Mouse (Mus musculus): ENCODE measurements around the gene Narf. TPM values are rescaled to one million over a fixed set of nuclear protein-coding genes. Genes with fewer than 3 reads are reported as not detected.

Gene Narf
- polyA plus RNA-seq, 1 experiment from 2014 or later = 68.8 TPM

DNA sequence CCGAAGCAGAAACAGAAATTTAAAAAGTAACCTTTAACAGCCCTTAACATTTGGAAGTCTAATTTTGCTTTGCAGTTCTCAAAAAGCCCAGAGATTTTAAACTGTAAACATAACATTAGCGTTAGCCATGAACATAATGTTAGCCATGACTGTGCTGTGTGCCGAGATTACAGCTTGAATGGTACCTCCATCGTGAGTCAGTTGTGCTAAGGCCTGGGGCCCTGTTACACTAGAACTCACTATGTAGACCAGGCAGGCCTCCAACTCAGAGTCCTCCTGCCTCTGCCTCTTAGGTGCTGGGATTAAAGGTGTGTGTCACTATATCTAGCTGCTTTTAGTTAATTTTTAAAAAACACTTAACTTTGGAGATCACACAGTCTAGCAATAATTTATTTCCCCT lies 5.9 kb upstream of the Narf start:
- H3K9me3 ChIP-seq (ENCODE audit: control insufficient read depth, low read length) = no peaks in the 10 kb centered on the region
- DNase-seq (ENCODE audit: low spot score) (no peak), ATAC-seq (ENCODE audit: insufficient number of reproducible peaks, low FRiP score, low TSS enrichment, low read depth) (no peak)
- no peak overlapping the region for H3K9ac ChIP-seq (ENCODE audit: low read length)
- no peak overlapping the region for H3K4me3 ChIP-seq (ENCODE audit: low read depth, low read length)
- H3K36me3 ChIP-seq (ENCODE audit: control insufficient read depth, insufficient read depth, low read length) = no peaks in the 10 kb centered on the region
- whole genome bisulfite sequencing = 82% methylated on average over 4 of the region's 4 CpGs
- H3K27me3 ChIP-seq (ENCODE audit: control insufficient read depth, insufficient read depth, low read length) = no peaks in the 10 kb centered on the region
- no peak overlapping the region for H3K4me2 ChIP-seq (ENCODE audit: low read depth, severe bottlenecking)
- H3K4me1 ChIP-seq (ENCODE audit: control insufficient read depth, insufficient read depth, low read length) = peaks cover 6% of the 10 kb centered on the region; the same call in 1 of the 2 replicates
- no peak overlapping the region for H3K27ac ChIP-seq (replicated peaks; ENCODE audit: low read depth, low read length)

DNA sequence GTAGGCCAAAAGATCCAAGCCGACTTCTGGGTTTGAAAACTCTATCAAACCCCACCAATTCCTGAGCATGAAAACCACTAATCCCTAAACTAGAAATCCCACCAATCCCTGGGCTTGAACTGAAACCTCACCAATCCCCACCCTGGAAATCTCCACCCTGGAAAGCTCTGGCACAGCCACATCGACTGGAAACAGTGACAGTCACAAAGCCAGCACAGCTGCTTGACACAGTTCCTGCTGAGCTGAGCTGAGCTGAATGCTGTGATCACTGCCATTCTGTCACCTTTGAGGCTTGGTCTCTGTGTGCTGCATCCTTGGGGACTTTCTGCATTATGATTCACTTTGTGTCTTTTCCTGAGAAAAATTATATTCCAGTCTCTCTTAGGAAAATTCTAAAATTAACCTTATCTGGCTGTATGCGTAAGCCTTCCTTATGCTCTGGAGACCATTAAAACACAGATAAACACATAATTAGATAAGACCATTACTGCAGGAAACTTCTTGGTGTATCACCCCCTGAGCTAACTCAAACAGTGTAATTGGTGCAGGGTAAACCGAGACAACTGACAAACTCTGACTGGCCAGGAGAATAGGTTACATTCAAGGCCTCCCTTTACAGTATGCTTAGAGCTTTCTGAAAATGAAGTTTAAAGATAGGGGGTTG lies 5.3 kb upstream of the Narf start:
- no peak overlapping the region for H3K4me3 ChIP-seq (ENCODE audit: low read depth, low read length)
- DNase-seq (ENCODE audit: low spot score) = no peak
- peaks cover 6% of the 10 kb centered on the region; the same call in 1 of the 2 replicates for H3K4me1 ChIP-seq (ENCODE audit: control insufficient read depth, insufficient read depth, low read length)
- H3K9me3 ChIP-seq (ENCODE audit: control insufficient read depth, low read length) = no peaks in the 10 kb centered on the region
- no peaks in the 10 kb centered on the region for H3K36me3 ChIP-seq (ENCODE audit: control insufficient read depth, insufficient read depth, low read length)
- 65% methylated on average over 4 of the region's 4 CpGs for WGBS
- no peak for ATAC-seq (ENCODE audit: insufficient number of reproducible peaks, low FRiP score, low TSS enrichment, low read depth)
- no peak overlapping the region for H3K9ac ChIP-seq (ENCODE audit: low read length)
- no peak overlapping the region for H3K4me2 ChIP-seq (ENCODE audit: low read depth, severe bottlenecking)
- no peak overlapping the region for H3K27ac ChIP-seq (replicated peaks; ENCODE audit: low read depth, low read length)
- H3K27me3 ChIP-seq (ENCODE audit: control insufficient read depth, insufficient read depth, low read length) = no peaks in the 10 kb centered on the region

DNA sequence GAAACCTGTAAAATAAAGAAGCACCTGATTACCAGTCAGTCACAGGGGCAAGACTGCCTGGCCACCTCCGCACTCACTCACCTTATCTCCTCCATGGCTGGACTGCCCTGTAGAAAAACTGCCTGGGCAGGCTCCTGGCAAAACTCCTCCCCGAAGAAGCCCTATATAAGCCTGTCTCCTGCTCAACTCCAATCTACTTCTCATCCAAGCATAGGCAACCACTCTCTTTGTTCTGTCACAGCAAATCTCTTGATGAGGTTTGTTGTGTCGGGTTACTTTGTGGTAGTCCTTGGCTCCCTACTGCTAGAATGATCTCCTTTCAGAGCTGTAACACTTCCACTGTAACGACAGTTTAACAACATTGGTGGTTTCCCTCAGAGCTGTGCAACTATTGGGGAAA lies 4.3 kb upstream of the Narf start:
- Histone ChIP-seq H3K36me3 (ENCODE audit: control insufficient read depth, insufficient read depth, low read length) (no peaks in the 10 kb centered on the region), H3K9ac (ENCODE audit: low read length) (no peak overlapping the region), H3K27ac (replicated peaks; ENCODE audit: low read depth, low read length) (no peak overlapping the region), H3K4me1 (ENCODE audit: control insufficient read depth, insufficient read depth, low read length) (peaks cover 6% of the 10 kb centered on the region; the same call in 1 of the 2 replicates), H3K4me2 (ENCODE audit: low read depth, severe bottlenecking) (no peak overlapping the region), H3K9me3 (ENCODE audit: control insufficient read depth, low read length) (no peaks in the 10 kb centered on the region), H3K27me3 (ENCODE audit: control insufficient read depth, insufficient read depth, low read length) (no peaks in the 10 kb centered on the region), H3K4me3 (ENCODE audit: low read depth, low read length) (no peak overlapping the region)
- WGBS = 33% methylated on average over 4 of the region's 4 CpGs
- no peak for ATAC-seq (ENCODE audit: insufficient number of reproducible peaks, low FRiP score, low TSS enrichment, low read depth)
- DNase-seq (ENCODE audit: low spot score) = no peak

DNA sequence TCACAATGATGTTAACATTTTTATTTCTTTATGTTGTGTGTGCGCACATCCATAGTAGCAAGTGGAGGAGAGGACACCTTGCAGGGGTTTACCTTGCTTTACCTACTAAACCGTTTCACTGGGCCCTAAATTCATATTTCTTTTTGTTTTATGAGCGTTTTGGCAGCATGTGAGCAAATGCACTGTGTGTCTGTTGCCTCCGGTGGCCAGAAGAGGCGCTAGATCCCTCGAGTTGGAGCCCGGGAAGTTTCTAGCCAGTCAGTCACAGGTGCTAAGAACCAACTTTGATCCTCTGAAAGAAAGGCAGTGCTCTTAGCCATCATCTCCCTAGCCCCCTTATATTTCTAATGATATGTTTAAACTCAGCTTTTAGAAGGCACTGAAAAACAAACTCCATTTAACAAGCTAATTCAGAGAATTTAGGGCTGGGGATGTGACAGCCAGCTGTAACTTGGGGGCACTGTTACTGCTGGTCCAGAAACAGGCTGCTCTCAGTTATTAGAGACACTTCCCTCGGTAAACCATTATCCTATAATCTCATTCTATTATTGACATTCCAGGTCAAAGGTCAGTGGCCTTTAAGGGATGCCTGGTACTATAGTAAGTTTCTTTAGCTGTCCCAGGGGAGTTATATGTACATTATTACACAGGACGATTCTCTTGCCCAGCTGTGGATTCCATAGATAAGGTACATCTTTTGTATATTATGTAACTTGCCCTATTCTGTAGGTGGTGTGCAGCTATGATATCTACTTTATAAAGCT lies 1.4 kb upstream of the Narf start:
- 32% methylated on average over 9 of the region's 9 CpGs for WGBS
- Histone ChIP-seq H3K27ac (replicated peaks; ENCODE audit: low read depth, low read length) (peak overlapping the region; percentile 97; the same call in 1 of the 2 replicates), H3K9ac (ENCODE audit: low read length) (no peak overlapping the region), H3K27me3 (ENCODE audit: control insufficient read depth, insufficient read depth, low read length) (no peaks in the 10 kb centered on the region), H3K4me1 (ENCODE audit: control insufficient read depth, insufficient read depth, low read length) (0 out of 2 replicates have a peak, but pooled peaks cover 3% of the 10 kb centered on the region), H3K9me3 (ENCODE audit: control insufficient read depth, low read length) (no peaks in the 10 kb centered on the region), H3K36me3 (ENCODE audit: control insufficient read depth, insufficient read depth, low read length) (0 out of 2 replicates have a peak, but pooled peaks cover 2% of the 10 kb centered on the region), H3K4me2 (ENCODE audit: low read depth, severe bottlenecking) (peak overlapping the region; percentile 36; the same call in 1 of the 2 replicates), H3K4me3 (ENCODE audit: low read depth, low read length) (no peak overlapping the region)
- peak; percentile 52 for DNase-seq (ENCODE audit: low spot score)
- ATAC-seq (ENCODE audit: insufficient number of reproducible peaks, low FRiP score, low TSS enrichment, low read depth) = no peak

DNA sequence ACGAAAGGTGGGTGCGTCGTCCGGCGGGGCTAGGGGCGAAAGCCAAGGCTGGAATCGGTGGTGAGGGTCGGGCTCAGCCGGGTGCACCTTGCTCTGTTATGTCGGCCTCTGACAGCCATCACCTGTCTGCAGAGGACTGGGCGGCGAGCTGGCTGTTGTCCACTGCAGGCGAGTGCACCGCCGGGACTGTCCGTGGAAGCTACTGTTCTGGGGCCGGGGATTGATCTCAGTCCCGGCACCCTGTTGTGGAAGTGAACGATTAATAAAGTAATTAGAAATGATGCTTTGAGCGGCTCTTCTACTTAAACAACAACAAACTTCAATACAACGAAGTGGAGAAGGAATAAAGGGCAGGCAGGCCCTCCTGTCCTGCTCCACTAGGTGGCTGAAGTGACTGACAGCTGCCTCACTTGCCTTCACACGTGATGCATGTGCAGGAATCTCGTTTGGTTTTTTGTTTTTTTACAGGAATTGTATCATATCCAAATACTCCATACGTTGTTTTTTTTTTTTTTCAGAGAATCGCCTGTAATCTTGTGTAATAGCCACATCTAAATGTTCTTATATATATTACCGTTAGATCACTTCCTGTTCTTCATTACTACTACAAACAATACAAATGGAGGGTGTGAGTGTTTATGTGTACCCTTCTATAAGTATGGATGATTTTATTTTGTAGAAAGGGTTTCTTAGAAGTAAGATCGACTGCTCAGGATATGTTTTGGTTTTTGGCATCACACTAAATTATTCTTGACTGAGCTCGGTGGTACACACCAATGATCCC lies 484 bp downstream of the Narf start:
- H3K27me3 ChIP-seq (ENCODE audit: control insufficient read depth, insufficient read depth, low read length) = no peaks in the 10 kb centered on the region
- DNase-seq (ENCODE audit: low spot score) (no peak), ATAC-seq (ENCODE audit: insufficient number of reproducible peaks, low FRiP score, low TSS enrichment, low read depth) (peak; percentile 52; the same call in 1 of the 2 replicates)
- H3K36me3 ChIP-seq (ENCODE audit: control insufficient read depth, insufficient read depth, low read length) = peaks cover 5% of the 10 kb centered on the region; the same call in 1 of the 2 replicates
- WGBS = 6% methylated on average over 28 of the region's 28 CpGs
- peak overlapping the region; percentile 97 for H3K27ac ChIP-seq (replicated peaks; ENCODE audit: low read depth, low read length)
- 0 out of 2 replicates have a peak, but pooled peaks cover 3% of the 10 kb centered on the region for H3K4me1 ChIP-seq (ENCODE audit: control insufficient read depth, insufficient read depth, low read length)
- peak overlapping the region; percentile 72 for H3K9ac ChIP-seq (ENCODE audit: low read length)
- no peaks in the 10 kb centered on the region for H3K9me3 ChIP-seq (ENCODE audit: control insufficient read depth, low read length)
- H3K4me3 ChIP-seq (ENCODE audit: low read depth, low read length) = peak overlapping the region; percentile 72
- H3K4me2 ChIP-seq (ENCODE audit: low read depth, severe bottlenecking) = peak overlapping the region; percentile 47

DNA sequence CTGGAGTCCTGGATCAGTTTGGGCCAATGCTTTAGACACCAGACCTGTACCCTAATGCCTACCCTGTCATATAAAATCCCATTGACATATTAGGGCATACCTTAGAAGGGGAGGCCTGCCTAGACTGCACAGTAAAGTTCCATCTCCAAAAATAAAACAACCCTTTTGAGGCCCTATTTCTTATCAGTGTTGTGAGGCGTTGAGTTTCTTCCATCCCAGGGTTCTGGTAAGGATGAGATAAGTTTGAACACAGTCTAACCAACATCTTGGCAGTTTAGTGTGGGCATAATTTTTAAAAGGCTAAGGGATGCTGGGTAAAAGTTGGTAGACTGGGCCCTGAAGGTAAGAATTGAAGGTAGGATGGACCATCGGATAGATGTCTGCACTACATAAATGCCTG lies 2.6 kb downstream of the Narf start:
- H3K27me3 ChIP-seq (ENCODE audit: control insufficient read depth, insufficient read depth, low read length) = no peaks in the 10 kb centered on the region
- DNase-seq (ENCODE audit: low spot score) (no peak), ATAC-seq (ENCODE audit: insufficient number of reproducible peaks, low FRiP score, low TSS enrichment, low read depth) (no peak)
- no peak overlapping the region for H3K4me2 ChIP-seq (ENCODE audit: low read depth, severe bottlenecking)
- peaks cover 18% of the 10 kb centered on the region; the same call in 1 of the 2 replicates for H3K36me3 ChIP-seq (ENCODE audit: control insufficient read depth, insufficient read depth, low read length)
- H3K9ac ChIP-seq (ENCODE audit: low read length) = no peak overlapping the region
- 88% methylated on average over 2 of the region's 2 CpGs for WGBS
- no peak overlapping the region for H3K4me3 ChIP-seq (ENCODE audit: low read depth, low read length)
- no peak overlapping the region for H3K27ac ChIP-seq (replicated peaks; ENCODE audit: low read depth, low read length)
- no peaks in the 10 kb centered on the region for H3K9me3 ChIP-seq (ENCODE audit: control insufficient read depth, low read length)
- 0 out of 2 replicates have a peak, but pooled peaks cover 3% of the 10 kb centered on the region for H3K4me1 ChIP-seq (ENCODE audit: control insufficient read depth, insufficient read depth, low read length)

DNA sequence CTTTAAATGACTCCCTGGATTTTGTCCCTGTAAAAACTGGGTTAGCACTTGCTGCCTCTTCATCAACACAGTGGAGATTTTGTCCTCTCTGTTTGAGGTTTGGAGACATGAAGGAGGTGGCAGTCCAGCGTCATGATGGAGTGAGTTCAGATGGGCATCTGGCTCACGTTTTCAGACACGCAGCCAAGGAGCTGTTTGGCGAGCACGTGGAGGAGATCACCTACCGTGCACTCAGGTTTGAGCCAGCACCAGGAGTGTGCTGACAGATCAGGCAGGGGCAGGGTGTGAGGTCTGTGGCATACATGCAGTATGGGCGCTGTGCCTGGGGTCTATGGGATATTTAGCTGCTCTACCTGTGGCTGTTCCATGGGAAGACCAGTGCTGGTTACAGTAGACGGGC lies 13.1 kb downstream of the Narf start:
- ATAC-seq (ENCODE audit: insufficient number of reproducible peaks, low FRiP score, low TSS enrichment, low read depth) (no peak), DNase-seq (ENCODE audit: low spot score) (no peak)
- peaks cover 51% of the 10 kb centered on the region for H3K36me3 ChIP-seq (ENCODE audit: control insufficient read depth, insufficient read depth, low read length)
- H3K4me3 ChIP-seq (ENCODE audit: low read depth, low read length) = no peak overlapping the region
- H3K27ac ChIP-seq (replicated peaks; ENCODE audit: low read depth, low read length) = no peak overlapping the region
- no peaks in the 10 kb centered on the region for H3K9me3 ChIP-seq (ENCODE audit: control insufficient read depth, low read length)
- H3K4me2 ChIP-seq (ENCODE audit: low read depth, severe bottlenecking) = no peak overlapping the region
- 89% methylated on average over 8 of the region's 8 CpGs for WGBS
- H3K4me1 ChIP-seq (ENCODE audit: control insufficient read depth, insufficient read depth, low read length) = no peaks in the 10 kb centered on the region
- no peaks in the 10 kb centered on the region for H3K27me3 ChIP-seq (ENCODE audit: control insufficient read depth, insufficient read depth, low read length)
- H3K9ac ChIP-seq (ENCODE audit: low read length) = no peak overlapping the region
